Mouse (Mus musculus) liver, postnatal 0 days (tissue): Measurements from ENCODE around the gene Nexmif. TPM values are rescaled to one million over a fixed set of nuclear protein-coding genes. Genes with fewer than 3 reads are reported as not detected.

Experiments
- ATAC-seq: fragments of 200-750 bp; cut with Nextera tagmentation; 2 replicates; pipeline ENCODE4 v1.8.0; 2017; ENCODE audit warnings: mild to moderate bottlenecking, moderate library complexity
- DNase-seq: peaks from one replicate; pipeline ENCODE4 v3.0.0-alpha.2; 2016
- H3K27ac ChIP-seq: fragments of 300-500 bp; sonication (generic); 2 replicates; pipeline ENCODE4 v1.5.1; 2014; ENCODE audit warnings: antibody characterized with exemption, moderate library complexity, mild to moderate bottlenecking, low read depth
- H3K27me3 ChIP-seq: fragments of 300-500 bp; sonication (generic); 2 replicates; pipeline ENCODE4 v1.6.1; 2014; ENCODE audit warnings: low read length, control low read depth, mixed read lengths; ENCODE audit not compliant: insufficient read depth
- H3K36me3 ChIP-seq: fragments of 300-500 bp; sonication (generic); replicated peaks from 2 replicates; pipeline ENCODE4 v1.6.1; 2014; ENCODE audit warnings: mild to moderate bottlenecking, control low read depth, low read length, moderate library complexity, mixed read lengths; ENCODE audit not compliant: insufficient read depth
- H3K4me1 ChIP-seq: fragments of 300-500 bp; sonication (generic); 2 replicates; pipeline ENCODE4 v1.6.1; 2014; ENCODE audit warnings: antibody characterized with exemption, mild to moderate bottlenecking, control low read depth; ENCODE audit not compliant: insufficient read depth
- H3K4me2 ChIP-seq: fragments of 300-500 bp; sonication (generic); 2 replicates; pipeline ENCODE4 v1.6.1; 2014; ENCODE audit warnings: low read depth, mild to moderate bottlenecking, low read length, moderate library complexity, mixed read lengths
- H3K4me3 ChIP-seq: fragments of 300-500 bp; sonication (generic); 2 replicates; pipeline ENCODE4 v1.5.1; 2014; ENCODE audit warnings: low read depth, low read length
- H3K9ac ChIP-seq: fragments of 300-500 bp; sonication (generic); replicated peaks from 2 replicates; pipeline ENCODE4 v1.6.1; 2014; ENCODE audit warnings: mild to moderate bottlenecking, moderate library complexity
- H3K9me3 ChIP-seq: fragments of 300-500 bp; sonication (generic); 2 replicates; pipeline ENCODE4 v1.6.1; 2016; ENCODE audit warnings: mild to moderate bottlenecking, control low read depth, low read length, mixed read lengths
- CTCF ChIP-seq: sonication (generic); IDR thresholded peaks from 2 replicates; pipeline ENCODE4 v1.5.1; 2016; ENCODE audit warnings: antibody characterized with exemption, low read depth
- EP300 ChIP-seq: IDR thresholded peaks from 2 replicates; pipeline ENCODE4 v1.6.1; 2016; ENCODE audit warnings: antibody characterized with exemption, low read depth, mild to moderate bottlenecking
- WGBS: fragments of 180-500 bp; shearing (Covaris S2); extraction: QIAGEN DNeasy Blood & Tissue Kit; methylation state at CpG from one replicate; pipeline ENCODE4 v1.1.7; 2014; ENCODE audit not compliant: insufficient replicate concordance; 5-methylcytosine and 5-hydroxymethylcytosine counted together
- polyA plus RNA-seq: library from polyadenylated mRNA; unstranded; fragments of >200 nt; fragmentation: Nextera tagmentation; extraction: Ambion mirVana; gene quantifications from 2 replicates; pipeline ENCODE4 v1.2.1, GENCODE M21; 2015

Gene Nexmif
- polyA plus RNA-seq: 0.06 and 0.07 TPM in 2 replicates

DNA sequence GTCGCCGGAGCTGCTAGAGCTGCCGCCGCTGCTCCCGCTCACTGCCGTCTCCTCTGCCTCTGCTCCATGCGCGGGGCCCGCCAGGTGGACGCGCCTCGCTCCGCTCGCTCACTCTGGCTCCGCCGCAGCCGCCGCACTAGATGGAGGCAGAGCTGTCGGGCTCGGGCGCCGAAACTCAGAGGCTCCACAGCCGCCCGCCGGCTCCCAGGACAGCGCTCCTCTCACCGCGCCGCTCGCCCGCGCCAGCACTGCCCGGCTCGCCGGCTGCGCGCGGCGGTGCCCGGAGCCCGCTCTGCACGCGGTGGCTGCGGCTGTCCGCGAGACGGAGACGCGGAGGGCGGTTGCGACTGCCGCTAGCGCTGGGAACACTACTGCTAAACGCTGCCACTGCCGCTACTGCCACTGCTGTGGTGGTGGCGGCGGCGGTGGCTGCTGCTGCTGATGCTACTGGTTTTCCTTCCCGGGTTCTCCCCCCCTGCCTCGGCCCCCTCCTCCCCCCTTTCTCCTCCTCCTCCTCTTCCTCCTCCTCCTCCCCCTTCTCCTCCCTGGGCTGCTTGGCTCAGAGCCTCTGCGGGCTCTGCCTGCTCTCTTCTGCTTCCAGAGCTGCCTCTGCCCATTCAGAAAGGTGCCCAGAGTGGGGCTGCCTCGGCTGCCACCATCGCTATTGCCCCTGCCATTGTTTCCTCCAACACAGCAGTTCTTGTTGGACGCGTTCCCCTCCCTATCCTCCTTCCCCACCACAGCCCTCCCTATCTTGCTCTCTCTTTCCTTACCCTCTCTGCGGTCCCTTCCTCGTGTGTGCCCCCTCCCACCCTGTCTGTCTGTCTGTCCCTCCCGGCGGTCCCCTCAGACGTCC, at the start of gene Nexmif:
Gene Nexmif, minus strand, starts transcription at position 450 of the 856 bp plus-strand sequence.
- TF ChIP-seq EP300: no peak
- no peak for TF ChIP-seq CTCF
- peak within 1 kb of the TSS; percentile 47 for H3K4me3 ChIP-seq
- DNase-seq (peak; percentile 19), ATAC-seq (peak; percentile 66)
- H3K9ac ChIP-seq: no peak within 1 kb of the TSS
- no peaks in the 10 kb centered on the region for H3K9me3 ChIP-seq
- H3K4me2 ChIP-seq: peak within 1 kb of the TSS; percentile 78
- peaks cover 50% of the 10 kb centered on the region for H3K27me3 ChIP-seq
- no peaks in the 10 kb centered on the region for H3K36me3 ChIP-seq
- H3K27ac ChIP-seq: no peak within 1 kb of the TSS
- 22% methylated on average over 41 of the region's 70 CpGs for WGBS
- no peaks in the 10 kb centered on the region for H3K4me1 ChIP-seq

DNA sequence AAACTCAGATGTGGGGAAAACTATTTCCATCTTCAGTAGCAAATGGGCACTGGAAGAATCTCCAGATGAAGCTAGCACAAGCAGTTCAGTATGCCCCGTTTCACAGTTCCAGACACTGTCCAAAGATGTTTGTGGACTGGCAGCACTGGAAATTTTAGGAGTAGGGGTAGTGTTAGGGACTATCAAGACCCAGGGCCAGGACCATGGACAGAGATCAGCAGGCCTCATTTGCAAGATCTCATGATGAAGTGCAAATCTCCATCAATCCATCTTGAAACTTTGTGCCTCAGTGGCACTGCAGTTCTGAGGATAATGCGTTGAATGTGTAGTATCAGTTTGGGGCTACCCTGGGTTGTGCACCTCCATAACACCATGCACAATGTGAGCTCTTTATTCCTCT, 7.7 kb upstream of the Nexmif start:
- Histone ChIP-seq H3K4me3 (no peak overlapping the region), H3K4me2 (no peak overlapping the region), H3K9ac (no peak overlapping the region), H3K4me1 (no peaks in the 10 kb centered on the region), H3K9me3 (no peaks in the 10 kb centered on the region), H3K27me3 (0 out of 2 replicates have a peak, but pooled peaks cover 2% of the 10 kb centered on the region), H3K27ac (no peak overlapping the region), H3K36me3 (no peaks in the 10 kb centered on the region)
- 60% methylated on average over 2 of the region's 2 CpGs for WGBS
- no peak for TF ChIP-seq CTCF
- no peak for TF ChIP-seq EP300
- ATAC-seq (no peak), DNase-seq (no peak)

DNA sequence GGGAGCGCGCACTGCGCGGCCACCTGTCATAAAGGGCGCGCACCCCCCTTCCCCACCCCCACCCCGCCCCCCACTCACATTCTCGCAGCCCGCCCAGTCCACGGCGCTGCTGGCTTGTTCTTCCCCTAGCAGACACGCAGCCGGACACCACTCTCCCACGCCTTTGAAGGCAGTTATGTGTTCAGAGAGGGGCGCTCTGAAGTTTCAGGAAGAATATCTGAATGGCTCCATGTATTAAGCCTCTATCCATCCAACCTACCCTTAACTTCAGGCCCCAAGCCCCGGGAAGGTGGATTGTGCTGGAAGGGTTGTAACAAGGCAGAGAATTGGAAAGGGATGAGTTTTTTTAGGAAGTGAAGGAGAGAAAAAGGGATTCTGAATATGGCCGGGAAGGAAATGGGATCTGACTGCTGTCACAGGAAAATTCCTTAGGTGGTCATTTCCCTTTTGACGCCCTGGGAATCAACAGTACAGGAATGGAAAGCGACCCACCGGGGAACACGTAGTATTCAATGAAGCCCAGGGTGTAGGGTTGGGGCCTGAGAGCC, 681 bp upstream of the Nexmif start:
- 29% methylated on average over 19 of the region's 21 CpGs for WGBS
- no peak overlapping the region for H3K9ac ChIP-seq
- peak overlapping the region; percentile 47; the same call in 1 of the 2 replicates for H3K4me3 ChIP-seq
- H3K4me1 ChIP-seq: no peaks in the 10 kb centered on the region
- peaks cover 45% of the 10 kb centered on the region for H3K27me3 ChIP-seq
- no peak for TF ChIP-seq CTCF
- no peak for TF ChIP-seq EP300
- peak overlapping the region; percentile 78 for H3K4me2 ChIP-seq
- H3K27ac ChIP-seq: no peak overlapping the region
- no peaks in the 10 kb centered on the region for H3K9me3 ChIP-seq
- DNase-seq (no peak), ATAC-seq (no peak)
- H3K36me3 ChIP-seq: no peaks in the 10 kb centered on the region

DNA sequence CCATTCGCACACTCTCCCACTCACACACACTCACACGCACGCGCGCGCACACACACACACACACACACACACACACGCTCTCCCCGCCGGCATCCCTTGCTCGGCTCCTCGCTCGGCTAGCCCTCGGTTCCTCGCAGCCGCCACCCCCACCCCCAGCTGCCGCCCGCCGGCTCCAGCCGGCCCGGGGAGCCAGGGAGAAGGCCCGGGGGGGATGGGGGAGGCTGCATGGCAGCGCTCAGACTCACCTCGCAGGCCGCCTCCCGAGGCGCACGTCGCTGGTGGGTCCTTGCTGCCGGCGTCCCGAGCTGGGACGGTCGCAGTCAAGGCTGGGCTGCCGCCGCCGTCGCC, 623 bp downstream of the Nexmif start:
- Histone ChIP-seq H3K9me3 (no peaks in the 10 kb centered on the region), H3K27me3 (peaks cover 54% of the 10 kb centered on the region), H3K4me2 (peak overlapping the region; percentile 78), H3K4me1 (no peaks in the 10 kb centered on the region), H3K4me3 (peak overlapping the region; percentile 47), H3K27ac (no peak overlapping the region), H3K9ac (no peak overlapping the region), H3K36me3 (no peaks in the 10 kb centered on the region)
- ATAC-seq: peak; percentile 61
- no peak for TF ChIP-seq CTCF
- TF ChIP-seq EP300: no peak
- DNase-seq: no peak
- WGBS: 15% methylated on average over 14 of the region's 37 CpGs

DNA sequence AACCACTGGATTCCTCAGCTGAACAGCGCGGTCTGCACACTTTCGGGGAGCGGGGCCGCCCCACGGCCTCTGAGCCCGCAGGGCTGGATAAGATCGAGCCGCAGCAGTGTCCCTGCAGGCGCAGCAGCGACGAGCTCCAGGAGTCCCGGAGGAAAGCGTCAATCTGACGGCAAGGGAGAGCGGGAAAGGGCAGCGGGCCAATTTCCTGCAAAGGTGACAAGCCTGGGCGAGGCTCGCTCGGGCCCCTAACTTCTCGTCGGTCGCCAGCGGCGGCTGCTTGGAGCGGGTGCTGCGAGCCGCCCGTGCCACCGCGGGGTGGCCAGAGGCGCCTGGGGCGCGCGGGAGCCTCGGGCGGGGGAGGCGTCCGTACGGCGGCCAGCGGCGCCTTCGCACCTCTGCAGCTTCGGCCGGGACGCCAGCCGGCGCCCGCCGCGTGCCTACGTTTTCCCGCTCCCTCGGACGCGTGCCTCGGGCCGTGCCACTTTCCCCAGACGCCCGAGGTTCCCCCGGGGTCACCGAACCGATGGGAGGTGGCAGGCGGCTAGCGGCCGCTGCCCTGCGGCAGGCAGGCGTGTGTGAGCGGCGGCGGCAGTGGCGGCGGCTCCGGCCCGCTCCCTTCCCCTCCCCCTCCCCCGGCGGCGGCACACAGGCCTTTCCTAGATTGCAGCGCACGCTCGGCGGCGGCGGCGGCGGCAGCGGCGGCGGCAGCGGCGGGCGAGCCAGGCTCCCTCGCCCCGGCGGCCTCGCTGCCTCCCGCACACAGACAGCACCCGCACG, 1.2 kb downstream of the Nexmif start:
- Histone ChIP-seq H3K4me3 (peak overlapping the region; percentile 47), H3K27me3 (peaks cover 54% of the 10 kb centered on the region), H3K36me3 (no peaks in the 10 kb centered on the region), H3K27ac (no peak overlapping the region), H3K9ac (no peak overlapping the region), H3K4me1 (no peaks in the 10 kb centered on the region), H3K9me3 (no peaks in the 10 kb centered on the region), H3K4me2 (peak overlapping the region; percentile 78)
- 26% methylated on average over 42 of the region's 100 CpGs for WGBS
- DNase-seq (peak; percentile 44), ATAC-seq (peak; percentile 61)
- TF ChIP-seq EP300: no peak
- TF ChIP-seq CTCF: no peak

DNA sequence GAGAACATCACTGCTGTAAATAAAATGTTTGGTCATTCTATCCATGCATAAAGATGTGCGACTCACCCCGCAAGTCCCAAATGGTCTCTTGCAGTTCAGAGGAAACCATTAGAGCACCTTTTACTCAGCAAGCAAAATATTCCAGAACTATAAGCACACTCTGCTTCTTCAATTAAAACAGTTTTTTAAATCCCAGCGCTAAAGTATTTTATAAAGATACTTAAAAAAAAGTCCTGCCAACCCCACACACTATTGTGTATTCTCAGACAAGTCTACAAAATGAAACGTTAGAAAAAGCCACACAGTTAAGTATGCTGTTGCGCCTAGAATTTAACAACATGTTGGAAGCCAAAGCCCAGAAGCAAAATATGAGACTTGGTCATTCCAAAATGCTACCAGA, 1.9 kb downstream of the Nexmif start:
- 0 out of 2 replicates have a peak overlapping the region, but pooled peaks have one; percentile 47 for H3K4me3 ChIP-seq
- no peak overlapping the region for H3K9ac ChIP-seq
- DNase-seq (no peak), ATAC-seq (no peak)
- H3K4me2 ChIP-seq: no peak overlapping the region
- H3K9me3 ChIP-seq: no peaks in the 10 kb centered on the region
- H3K27me3 ChIP-seq: peaks cover 54% of the 10 kb centered on the region
- TF ChIP-seq CTCF (no peak), EP300 (no peak)
- H3K4me1 ChIP-seq: no peaks in the 10 kb centered on the region
- 48% methylated on average over 5 of the region's 5 CpGs for WGBS
- no peak overlapping the region for H3K27ac ChIP-seq
- no peaks in the 10 kb centered on the region for H3K36me3 ChIP-seq
